Mouse (Mus musculus) CH12.LX (cell line): ENCODE data around the gene Sdr39u1. TPM values are rescaled to one million over a fixed set of nuclear protein-coding genes. Genes with fewer than 3 reads are reported as not detected.

Experiments used
- DNase-seq: peaks from one replicate; pipeline ENCODE4 v3.0.0-alpha.2; 2013; ENCODE audit errors: extremely low read depth
- H3K27ac ChIP-seq: 2 replicates; pipeline ENCODE4 v1.5.1; 2012; ENCODE audit warnings: low read depth, mild to moderate bottlenecking, control low read depth, moderate library complexity; ENCODE audit not compliant: insufficient read depth
- H3K27me3 ChIP-seq: replicated peaks from 2 replicates; pipeline ENCODE3; 2012; ENCODE audit warnings: inconsistent platforms
- H3K36me3 ChIP-seq, 2 experiments: replicated peaks in 1 of 2; 2 replicates each; pipeline versions ENCODE3 to v1.6.1; 2012; ENCODE audit warnings: inconsistent platforms in 1 of 2, low read length in 1 of 2, mild to moderate bottlenecking in 1 of 2, mixed read lengths in 1 of 2, moderate library complexity in 1 of 2; ENCODE audit not compliant: control insufficient read depth in 1 of 2, insufficient read depth in 1 of 2
- H3K4me1 ChIP-seq, 2 experiments: 2 replicates each; pipeline ENCODE4 v1.6.1; 2012; ENCODE audit warnings: inconsistent platforms in 1 of 2, moderate library complexity in 1 of 2; ENCODE audit not compliant: insufficient read depth in 2 of 2, control insufficient read depth in 1 of 2
- H3K4me2 ChIP-seq: 2 replicates; pipeline ENCODE4 v1.6.1; 2012; ENCODE audit warnings: low read depth, mild to moderate bottlenecking, control low read depth; ENCODE audit not compliant: poor library complexity, insufficient read depth, severe bottlenecking
- H3K4me3 ChIP-seq, 3 experiments: fragments of 150-350 bp in 1 of 3; sonication (generic) in 1 of 3; replicated peaks in 1 of 3; 2 replicates each; pipeline versions ENCODE3 to v1.5.1; 2011 to 2012; ENCODE audit warnings: low read depth in 2 of 3, low read length in 2 of 3, mild to moderate bottlenecking in 2 of 3, moderate library complexity in 2 of 3, control low read depth in 1 of 3, improper control_type of control experiment in 1 of 3, inconsistent platforms in 1 of 3, mixed read lengths in 1 of 3; ENCODE audit not compliant: poor library complexity in 1 of 3
- H3K79me2 ChIP-seq: replicated peaks from 2 replicates; pipeline ENCODE4 v1.6.1; 2012; ENCODE audit warnings: mild to moderate bottlenecking, moderate library complexity; ENCODE audit not compliant: control insufficient read depth, poor library complexity, insufficient read depth, severe bottlenecking; ENCODE audit errors: extremely low read depth
- H3K9ac ChIP-seq: 2 replicates; pipeline ENCODE4 v1.6.1; 2012; ENCODE audit warnings: low read depth, mild to moderate bottlenecking, control low read depth, moderate library complexity; ENCODE audit not compliant: insufficient read depth
- H3K9me3 ChIP-seq: replicated peaks from 2 replicates; pipeline ENCODE3; 2012; ENCODE audit warnings: low read length, inconsistent platforms, mixed read lengths
- CHD2 ChIP-seq: IDR thresholded peaks from 2 replicates; pipeline ENCODE4 v1.6.1; 2011; ENCODE audit warnings: low read length, improper control_type of control experiment
- CTCF ChIP-seq, 2 experiments: IDR thresholded peaks in 1 of 2; conservative IDR thresholded peaks in 1 of 2; 2 replicates each; pipeline ENCODE4 v1.5.1; 2011 to 2012; ENCODE audit warnings: low read depth in 2 of 2, low read length in 2 of 2, improper control_type of control experiment in 1 of 2, inconsistent platforms in 1 of 2, mild to moderate bottlenecking in 1 of 2, moderate library complexity in 1 of 2
- ELF1 ChIP-seq: IDR thresholded peaks from 2 replicates; pipeline ENCODE4 v1.6.1; 2014; ENCODE audit warnings: low read depth, mild to moderate bottlenecking, inconsistent platforms, low read length, improper control_type of control experiment
- GABPA ChIP-seq: IDR thresholded peaks from 2 replicates; pipeline ENCODE4 v1.6.1; 2012; ENCODE audit warnings: low read depth, low read length, improper control_type of control experiment, inconsistent platforms; ENCODE audit not compliant: insufficient replicate concordance
- HCFC1 ChIP-seq: IDR thresholded peaks from 2 replicates; pipeline ENCODE4 v1.6.1; 2012; ENCODE audit warnings: low read depth, mild to moderate bottlenecking, inconsistent platforms, low read length, improper control_type of control experiment
- JUN ChIP-seq: IDR thresholded peaks from 2 replicates; pipeline ENCODE4 v1.6.1; 2011; ENCODE audit warnings: low read depth, mild to moderate bottlenecking, low read length, improper control_type of control experiment, moderate library complexity; ENCODE audit not compliant: insufficient read depth
- POLR2AphosphoS2 ChIP-seq: IDR thresholded peaks from 2 replicates; pipeline ENCODE4 v1.6.1; 2011; ENCODE audit warnings: low read depth, low read length, improper control_type of control experiment
- RAD21 ChIP-seq: IDR thresholded peaks from 2 replicates; pipeline ENCODE4 v1.6.1; 2011; ENCODE audit warnings: low read depth, mild to moderate bottlenecking, low read length, improper control_type of control experiment, moderate library complexity
- SMC3 ChIP-seq: IDR thresholded peaks from 2 replicates; pipeline ENCODE4 v1.6.1; 2011; ENCODE audit warnings: low read depth, low read length, improper control_type of control experiment
- TCF12 ChIP-seq: IDR thresholded peaks from 2 replicates; pipeline ENCODE4 v1.6.1; 2014; ENCODE audit warnings: low read depth, mild to moderate bottlenecking, inconsistent platforms, low read length, improper control_type of control experiment
- USF1 ChIP-seq: IDR thresholded peaks from 2 replicates; pipeline ENCODE4 v1.6.1; 2014; ENCODE audit warnings: low read depth, mild to moderate bottlenecking, inconsistent platforms, low read length, improper control_type of control experiment
- ZC3H11A ChIP-seq: IDR thresholded peaks from 2 replicates; pipeline ENCODE4 v1.6.1; 2012; ENCODE audit warnings: low read depth, mild to moderate bottlenecking, inconsistent platforms, low read length, improper control_type of control experiment
- ZKSCAN1 ChIP-seq: IDR thresholded peaks from 2 replicates; pipeline ENCODE4 v1.6.1; 2012; ENCODE audit warnings: low read depth, inconsistent platforms, low read length, improper control_type of control experiment, borderline replicate concordance
- dilution Hi-C: fragments of 300-500 bp; cut with MboI; formaldehyde crosslinking; loops from 2 replicates; pipeline ENCODE4 v1.14.3; 2020; ENCODE audit warnings: low sequenced_read_pairs; ENCODE audit not compliant: extremely low pct_unique_long_range_greater_than_20kb, extremely low pct_ligation_motif_present
- in situ Hi-C: fragments of 300-500 bp; cut with MboI; formaldehyde crosslinking; loops from 3 replicates; pipeline ENCODE4 v1.14.3; 2019; ENCODE audit warnings: low sequenced_read_pairs, low pct_ligation_motif_present, low pct_unique_long_range_greater_than_20kb, mixed read lengths
- polyA plus RNA-seq: library from polyadenylated mRNA; unstranded; fragments of >175 nt; gene quantifications from 2 replicates; pipeline ENCODE4 v1.2.1, GENCODE M21; 2012; ENCODE audit warnings: low read depth; ENCODE audit not compliant: insufficient read length
- total RNA-seq, 2 experiments: library from RNA; depleted of rRNA; stranded (reverse); fragments of 300-350 nt in 1 of 2; fragments of >200 nt in 1 of 2; gene quantifications; 2 replicates each; pipeline ENCODE4 v1.2.3; 2012 to 2014

Gene Sdr39u1
- total and polyA plus RNA-seq, 3 experiments, result 61.4 to 90.8 (median 66.7) TPM

GRCm38 (mm10) chr14:55943601-55944000 is 43.5 kb upstream of the Sdr39u1 start:
- Histone ChIP-seq H3K4me2 (no peak overlapping the region), H3K9me3 (no peaks in the 10 kb centered on the region), H3K27me3 (peaks cover 5% of the 10 kb centered on the region), H3K4me3 (no peak overlapping the region), H3K27ac (no peak overlapping the region), H3K9ac (no peak overlapping the region), H3K36me3 (no peaks in the 10 kb centered on the region), H3K79me2 (no peaks in the 10 kb centered on the region), H3K4me1 (peaks cover 4 to 10% of the 10 kb centered on the region in 2 experiments)
- no peak for DNase-seq
- dilution Hi-C loops, result no loop called here
- in situ Hi-C loops, result no loop called here
- no peak for TF ChIP-seq ELF1
- no peak for TF ChIP-seq ZC3H11A

GRCm38 (mm10) chr14:55940070-55940800 is 40.1 kb upstream of the Sdr39u1 start:
- no peaks in the 10 kb centered on the region for H3K36me3 ChIP-seq
- peak; percentile 52 for TF ChIP-seq RAD21
- TF ChIP-seq CTCF (conservative IDR thresholded peaks at IDR 0.05 in 1 of 2, IDR thresholded peaks at IDR 0.05 in 1 of 2; ENCODE audit: low read depth in 2 of 2, low read length in 2 of 2), result peak in 1 of 2 experiments; percentile 60; a peak in 2 of 4 replicates
- TF ChIP-seq TCF12, result no peak
- H3K27me3 ChIP-seq, result peaks cover 6% of the 10 kb centered on the region
- H3K4me1 ChIP-seq, result no peaks in the 10 kb centered on the region; a peak in 1 of 4 replicates
- H3K4me2 ChIP-seq, result no peak overlapping the region
- in situ Hi-C loops, result no loop called here
- H3K79me2 ChIP-seq, result no peaks in the 10 kb centered on the region
- dilution Hi-C loops, result no loop called here
- H3K4me3 ChIP-seq, result no peak overlapping the region
- H3K9me3 ChIP-seq, result no peaks in the 10 kb centered on the region
- H3K9ac ChIP-seq, result no peak overlapping the region
- no peak for DNase-seq
- no peak overlapping the region for H3K27ac ChIP-seq

GRCm38 (mm10) chr14:55933586-55933985 is 33.5 kb upstream of the Sdr39u1 start:
- TF ChIP-seq ZC3H11A, result no peak
- no peak for TF ChIP-seq HCFC1
- no peak for TF ChIP-seq CHD2
- TF ChIP-seq TCF12, result no peak
- TF ChIP-seq ZKSCAN1, result no peak
- no peak for TF ChIP-seq SMC3
- TF ChIP-seq POLR2AphosphoS2, result no peak
- TF ChIP-seq GABPA, result no peak
- no peak for TF ChIP-seq RAD21
- no peak for TF ChIP-seq USF1
- TF ChIP-seq ELF1, result no peak
- TF ChIP-seq JUN, result no peak
- Histone ChIP-seq H3K27ac (no peak overlapping the region), H3K36me3 (no peaks in the 10 kb centered on the region), H3K9me3 (peaks cover 3% of the 10 kb centered on the region), H3K27me3 (peaks cover 5% of the 10 kb centered on the region), H3K4me2 (no peak overlapping the region), H3K9ac (no peak overlapping the region), H3K79me2 (no peaks in the 10 kb centered on the region), H3K4me1 (0 out of 4 replicates have a peak, but pooled peaks cover 0 to 2% of the 10 kb centered on the region in 2 experiments), H3K4me3 (no peak overlapping the region)
- dilution Hi-C loops (no loop called here), in situ Hi-C loops (no loop called here)
- no peak for DNase-seq
